Mouse (Mus musculus) urinary bladder, postnatal 4 days (tissue): ENCODE results near the gene Satb1.

Source experiments
- DNase-seq, 2 experiments: peaks; one replicate each; pipeline ENCODE4 v3.0.0; 2021 to 2022; ENCODE audit warnings: low spot score in 2 of 2

Satb1 gene

GRCm38 (mm10) chr17:51832900-51833577 is at the start of gene Satb1:
TSS of gene Satb1 (minus strand) at chr17:51833290.
- peak; percentile 42 to 70 for DNase-seq

GRCm38 (mm10) chr17:51882566-51882965 is 49.5 kb upstream of the Satb1 start:
- no peak for DNase-seq

- DNase-seq: no peak
Measured at GRCm38 (mm10) chr17:51880895-51881622, 48.0 kb upstream of the Satb1 start.

GRCm38 (mm10) chr17:51880221-51880620 is 47.1 kb upstream of the Satb1 start:
- no peak for DNase-seq

GRCm38 (mm10) chr17:51879736-51880135 is 46.6 kb upstream of the Satb1 start:
- DNase-seq: no peak

GRCm38 (mm10) chr17:51879171-51879570 is 46.1 kb upstream of the Satb1 start:
- no peak for DNase-seq

GRCm38 (mm10) chr17:51876471-51876870 is 43.4 kb upstream of the Satb1 start:
- DNase-seq: no peak

GRCm38 (mm10) chr17:51857616-51858015 is 24.5 kb upstream of the Satb1 start:
- no peak for DNase-seq

GRCm38 (mm10) chr17:51856332-51856731 is 23.2 kb upstream of the Satb1 start:
- DNase-seq: no peak

GRCm38 (mm10) chr17:51855261-51855660 is 22.2 kb upstream of the Satb1 start:
- no peak for DNase-seq

- no peak for DNase-seq
Measured at GRCm38 (mm10) chr17:51853952-51854351, 20.9 kb upstream of the Satb1 start.

GRCm38 (mm10) chr17:51840596-51840995 is 7.5 kb upstream of the Satb1 start:
- no peak for DNase-seq

- no peak for DNase-seq
Measured at GRCm38 (mm10) chr17:51839484-51839883, 6.4 kb upstream of the Satb1 start.

GRCm38 (mm10) chr17:51836901-51837300 is 3.8 kb upstream of the Satb1 start:
- no peak for DNase-seq

GRCm38 (mm10) chr17:51836243-51836642 is 3.2 kb upstream of the Satb1 start:
- DNase-seq: no peak

GRCm38 (mm10) chr17:51833578-51834361 is 680 bp upstream of the Satb1 start:
- DNase-seq: no peak

GRCm38 (mm10) chr17:51832421-51832875 is 642 bp downstream of the Satb1 start:
- peak in 1 of 2 experiments; percentile 33 for DNase-seq

GRCm38 (mm10) chr17:51831702-51832420 is 1.2 kb downstream of the Satb1 start:
- peak in 1 of 2 experiments; percentile 62 for DNase-seq

GRCm38 (mm10) chr17:51831121-51831701 is 1.9 kb downstream of the Satb1 start:
- no peak for DNase-seq

GRCm38 (mm10) chr17:51829436-51829835 is 3.7 kb downstream of the Satb1 start:
- DNase-seq: no peak

- no peak for DNase-seq
Measured at GRCm38 (mm10) chr17:51827922-51828410, 5.1 kb downstream of the Satb1 start.
